Mouse (Mus musculus) liver, adult 2 months (tissue): ENCODE data around the gene Pafah2. TPM values are rescaled to one million over a fixed set of nuclear protein-coding genes. Genes with fewer than 3 reads are reported as not detected.

Experiments
- DNase-seq: peaks from one replicate; pipeline ENCODE4 v3.0.0-alpha.2; 2011; ENCODE audit warnings: low read depth, low spot score; ENCODE audit errors: extremely low read depth
- H3K27ac ChIP-seq: fragments of 200-500 bp; replicated peaks from 2 replicates; pipeline ENCODE4 v1.5.1; 2012; ENCODE audit warnings: low read depth, mild to moderate bottlenecking, control low read depth, inconsistent platforms, low read length; ENCODE audit not compliant: insufficient read depth
- H3K27me3 ChIP-seq: fragments of 200-500 bp; 2 replicates; pipeline ENCODE4 v1.6.1; 2012; ENCODE audit warnings: mild to moderate bottlenecking, moderate library complexity, low read length, inconsistent platforms; ENCODE audit not compliant: control insufficient read depth, insufficient read depth
- H3K36me3 ChIP-seq: fragments of 200-500 bp; 2 replicates; pipeline ENCODE4 v1.6.1; 2012; ENCODE audit warnings: low read length, inconsistent platforms; ENCODE audit not compliant: control insufficient read depth, insufficient read depth
- H3K4me1 ChIP-seq: fragments of 200-500 bp; 2 replicates; pipeline ENCODE4 v1.6.1; 2011; ENCODE audit warnings: low read length; ENCODE audit not compliant: control insufficient read depth, insufficient read depth
- H3K4me3 ChIP-seq: fragments of 200-500 bp; 2 replicates; pipeline ENCODE4 v1.5.1; 2011; ENCODE audit warnings: low read depth, mild to moderate bottlenecking, control low read depth, low read length, moderate library complexity; ENCODE audit not compliant: insufficient read depth
- H3K79me2 ChIP-seq: fragments of 200-500 bp; 2 replicates; pipeline ENCODE4 v1.6.1; 2012; ENCODE audit warnings: inconsistent platforms, mild to moderate bottlenecking, low read length, moderate library complexity; ENCODE audit not compliant: control insufficient read depth, insufficient read depth
- H3K9ac ChIP-seq: fragments of 200-500 bp; 2 replicates; pipeline ENCODE4 v1.6.1; 2012; ENCODE audit warnings: low read depth, mild to moderate bottlenecking, control low read depth, inconsistent platforms, low read length
- CTCF ChIP-seq: fragments of 200-500 bp; IDR thresholded peaks from 2 replicates; pipeline ENCODE4 v1.5.1; 2011; ENCODE audit warnings: low read depth, low read length, control low read depth
- POLR2A ChIP-seq: fragments of 200-500 bp; IDR thresholded peaks from 2 replicates; pipeline ENCODE4 v1.6.1; 2011; ENCODE audit warnings: low read length, control low read depth; ENCODE audit not compliant: insufficient read depth; ENCODE audit errors: extremely low read depth
- WGBS: fragments of 180-500 bp; shearing (Covaris S2); methylation state at CpG from one replicate; pipeline ENCODE4 v1.1.7; 2018; 5-methylcytosine and 5-hydroxymethylcytosine counted together
- polyA plus RNA-seq: library from polyadenylated mRNA; depleted of rRNA; stranded (reverse); fragments of >200 nt; gene quantifications from 2 replicates; pipeline ENCODE4 v1.2.3, GENCODE M21; 2012
- total RNA-seq: library from RNA; depleted of rRNA; stranded (reverse); fragments of >200 nt; gene quantifications from 2 replicates; pipeline ENCODE4 v1.2.3, GENCODE M21; 2014

The Pafah2 gene
- total and polyA plus RNA-seq, 2 experiments: 74.7 to 79.3 TPM

- no peak overlapping the region for H3K27ac ChIP-seq
- DNase-seq: peak; percentile 54
- no peaks in the 10 kb centered on the region for H3K36me3 ChIP-seq
- under 1% methylated on average over 31 of the region's 31 CpGs for WGBS
- no peaks in the 10 kb centered on the region for H3K27me3 ChIP-seq
- TF ChIP-seq POLR2A (no peak), CTCF (no peak)
- H3K9ac ChIP-seq: peak overlapping the region; percentile 55
- no peaks in the 10 kb centered on the region for H3K79me2 ChIP-seq
- H3K4me1 ChIP-seq: peaks cover 4% of the 10 kb centered on the region
- H3K4me3 ChIP-seq: peak overlapping the region; percentile 32
Measured at GRCm38 (mm10) chr4:134467435-134468214, 71.5 kb downstream of the Pafah2 start.

DNA sequence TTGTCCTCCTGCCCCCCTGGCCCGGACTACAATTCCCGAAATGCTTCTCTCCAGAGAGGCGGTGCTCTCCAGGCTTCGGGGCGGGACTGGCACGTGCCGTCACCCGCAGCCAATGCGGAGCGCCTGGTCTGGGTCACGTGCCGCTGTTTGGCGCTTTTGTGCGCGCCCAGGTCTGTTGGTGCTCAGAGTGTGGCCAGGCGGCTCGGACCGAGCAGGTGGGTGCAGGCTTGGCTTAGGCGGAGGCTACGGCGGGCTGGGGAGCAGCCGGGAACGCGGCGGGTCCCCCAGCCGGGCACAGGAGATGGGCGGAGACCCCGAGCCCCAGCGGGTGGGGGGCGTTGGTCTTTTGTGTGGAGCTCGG lies 72.1 kb downstream of the Pafah2 start, which contains the start of gene Stmn1:
Gene Stmn1 (plus strand): TSS at position 106 of the 361 bp plus-strand sequence.
- no peaks in the 10 kb centered on the region for H3K36me3 ChIP-seq
- H3K27ac ChIP-seq: no peak within 1 kb of the TSS
- DNase-seq: peak; percentile 80
- H3K9ac ChIP-seq: peak within 1 kb of the TSS; percentile 55
- H3K79me2 ChIP-seq: no peaks in the 10 kb centered on the region
- H3K4me1 ChIP-seq: peaks cover 4% of the 10 kb centered on the region
- no peak for TF ChIP-seq CTCF
- TF ChIP-seq POLR2A: peak; percentile 97
- 1% methylated on average over 31 of the region's 31 CpGs for WGBS
- no peaks in the 10 kb centered on the region for H3K27me3 ChIP-seq
- peak within 1 kb of the TSS; percentile 69 for H3K4me3 ChIP-seq

DNA sequence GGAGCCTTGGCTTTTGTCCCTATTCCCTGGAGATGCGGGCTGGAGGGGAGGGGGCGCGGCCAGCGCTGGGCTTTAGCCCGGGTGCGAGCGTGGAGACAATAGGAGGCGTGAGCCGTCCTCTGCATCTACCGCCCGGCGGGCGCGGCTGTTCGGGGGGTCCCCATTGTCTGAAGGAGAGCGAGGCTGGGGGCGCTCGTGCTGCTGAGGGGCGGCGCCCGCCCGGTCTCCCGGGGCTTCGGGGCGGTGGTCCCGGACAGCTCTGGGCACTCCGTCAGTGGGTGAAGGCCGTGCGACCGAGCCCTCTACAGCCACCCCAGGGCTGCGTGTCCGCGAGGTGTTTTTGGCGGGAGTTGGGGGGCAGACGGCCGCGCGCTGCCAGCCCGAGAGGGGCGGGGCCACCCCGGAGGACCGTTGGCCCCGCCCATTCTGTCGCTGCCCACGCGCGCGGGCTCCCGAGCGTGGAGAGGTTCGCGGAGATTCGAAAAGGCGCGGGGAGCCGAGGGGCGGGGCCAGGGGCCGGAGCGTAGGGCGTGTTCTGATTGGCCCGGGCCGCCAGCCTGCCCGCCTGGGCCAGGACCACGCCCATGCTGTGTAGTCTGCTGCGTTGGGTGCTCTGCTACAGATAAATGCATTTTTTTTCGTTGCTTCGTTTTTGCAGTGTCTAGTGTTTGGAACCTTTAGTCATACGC lies 72.6 kb downstream of the Pafah2 start:
- TF ChIP-seq POLR2A (no peak), CTCF (no peak)
- Histone ChIP-seq H3K27me3 (no peaks in the 10 kb centered on the region), H3K79me2 (no peaks in the 10 kb centered on the region), H3K36me3 (no peaks in the 10 kb centered on the region), H3K4me1 (peaks cover 4% of the 10 kb centered on the region), H3K4me3 (peak overlapping the region; percentile 69), H3K9ac (peak overlapping the region; percentile 29), H3K27ac (no peak overlapping the region)
- peak; percentile 58 for DNase-seq
- whole genome bisulfite sequencing: under 1% methylated on average over 66 of the region's 68 CpGs

GRCm38 (mm10) chr4:134469341-134469796 lies 73.2 kb downstream of the Pafah2 start:
- Histone ChIP-seq H3K27ac (no peak overlapping the region), H3K79me2 (no peaks in the 10 kb centered on the region), H3K4me3 (no peak overlapping the region; the same call in 1 of the 2 replicates), H3K9ac (no peak overlapping the region), H3K27me3 (no peaks in the 10 kb centered on the region), H3K36me3 (no peaks in the 10 kb centered on the region), H3K4me1 (peaks cover 4% of the 10 kb centered on the region)
- DNase-seq: no peak
- TF ChIP-seq POLR2A (no peak), CTCF (no peak)
- 25% methylated on average over 6 of the region's 6 CpGs for WGBS

GRCm38 (mm10) chr4:134469985-134470384 lies 73.9 kb downstream of the Pafah2 start:
- no peak for DNase-seq
- no peak overlapping the region for H3K27ac ChIP-seq
- no peaks in the 10 kb centered on the region for H3K27me3 ChIP-seq
- H3K4me1 ChIP-seq: peaks cover 4% of the 10 kb centered on the region
- 82% methylated on average over 3 of the region's 3 CpGs for WGBS
- H3K9ac ChIP-seq: no peak overlapping the region
- no peak for TF ChIP-seq POLR2A
- TF ChIP-seq CTCF: no peak
- no peak overlapping the region for H3K4me3 ChIP-seq
- H3K79me2 ChIP-seq: no peaks in the 10 kb centered on the region
- no peaks in the 10 kb centered on the region for H3K36me3 ChIP-seq
